In the genomic region with DNA sequence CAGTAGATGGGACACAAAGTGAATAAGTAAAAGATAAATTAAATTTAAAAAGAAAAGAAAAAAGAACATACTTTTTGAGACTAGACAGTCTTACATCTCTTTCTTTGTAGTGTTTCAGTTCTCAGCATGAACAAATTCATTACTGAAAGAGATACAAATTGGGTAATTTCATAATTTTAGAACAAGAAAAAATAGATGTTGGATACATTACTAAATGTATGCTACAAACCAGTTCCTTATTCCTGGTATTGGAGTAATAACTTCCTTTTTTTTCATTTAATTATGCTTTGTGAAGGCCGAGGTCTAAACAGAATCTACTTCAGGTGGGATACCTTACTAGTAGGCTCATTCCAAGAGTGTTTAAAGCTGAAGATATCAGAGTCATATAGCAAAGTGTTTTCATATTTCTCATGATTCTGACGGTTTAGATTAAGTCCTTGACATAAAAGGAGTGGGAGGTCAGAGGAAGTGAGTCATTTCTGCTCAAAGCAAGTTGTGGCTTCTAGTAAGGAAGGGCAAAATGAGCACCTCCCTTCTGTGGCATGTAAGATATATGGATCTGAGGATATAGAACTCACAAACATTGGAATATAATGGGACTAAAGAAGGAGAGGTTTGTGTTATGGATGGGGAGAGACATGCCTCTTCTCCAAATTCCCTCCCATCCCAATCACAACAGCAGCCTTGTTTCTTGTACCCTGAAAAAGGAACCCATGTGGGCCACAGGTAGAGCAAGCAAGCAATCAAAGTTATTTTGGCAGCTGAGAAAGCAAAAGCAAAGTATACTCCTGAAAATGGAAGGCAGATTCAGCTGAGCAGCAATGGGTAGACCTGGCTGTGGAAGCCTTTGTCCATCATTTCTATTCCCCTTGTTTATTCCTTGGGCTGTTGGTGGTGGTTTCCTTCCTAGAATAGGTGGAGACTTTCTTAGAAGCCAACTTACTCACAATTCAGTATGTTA, we compare ENCODE assay signal across 13 mouse cellular contexts. TPM values are rescaled to one million over a fixed set of nuclear protein-coding genes. Genes with fewer than 3 reads are reported as not detected.
DNase-seq lines count a peak whose midpoint lies in the region; ATAC-seq and TF ChIP-seq lines count a peak whose summit lies in the region.
"Had no signal": no experiment of that assay in that cellular context is flagged by ENCODE, and none has a peak within 500 bp of the region (broad histone marks: within the 10 kb centered on the region; RNA-seq: fewer than 3 reads in every experiment).

No protein-coding gene starts in this region.

- WGBS in spleen, adult 2 months, result 3% methylated on average over 2 of the region's 2 CpGs
- 67% methylated on average over 2 of the region's 2 CpGs for WGBS in forebrain, embryonic 14.5 days

- H3K36me3 ChIP-seq in spleen, adult 2 months (ENCODE audit: control insufficient read depth, insufficient read depth, low read length), result no peaks in the 10 kb centered on the region
- no peaks in the 10 kb centered on the region for H3K36me3 ChIP-seq in G1E (replicated peaks)
- no peaks in the 10 kb centered on the region for H3K36me3 ChIP-seq in splenic B cell, adult 2 months (ENCODE audit: control insufficient read depth, insufficient read depth, low read length, poor library complexity, severe bottlenecking)
- no peaks in the 10 kb centered on the region for H3K36me3 ChIP-seq in forebrain, embryonic 14.5 days (ENCODE audit: control insufficient read depth, insufficient read depth, low read length)
- H3K36me3 ChIP-seq: heart, embryonic 10.5 days; hindbrain, embryonic 15.5 days had no signal

- no peak overlapping the region for H3K4me3 ChIP-seq in spleen, adult 2 months (ENCODE audit: extremely low read depth, insufficient read depth, insufficient read length)
- no peak overlapping the region for H3K4me3 ChIP-seq in G1E (ENCODE audit: low read depth, low read length)
- no peak overlapping the region for H3K4me3 ChIP-seq in forebrain, embryonic 14.5 days (ENCODE audit: low read depth, low read length)
- H3K4me3 ChIP-seq: heart, embryonic 10.5 days; hindbrain, embryonic 15.5 days had no signal

- peak overlapping the region; percentile 74; the same call in 1 of the 2 replicates for H3K27ac ChIP-seq in spleen, adult 2 months (ENCODE audit: insufficient read depth, low read length)
- H3K27ac ChIP-seq in forebrain, embryonic 14.5 days (ENCODE audit: low read depth, low read length), result no peak overlapping the region
- H3K27ac ChIP-seq: heart, embryonic 10.5 days; hindbrain, embryonic 15.5 days had no signal

- no peak overlapping the region for H3K4me2 ChIP-seq in forebrain, embryonic 14.5 days (ENCODE audit: low read length)
- H3K4me2 ChIP-seq: hindbrain, embryonic 15.5 days; lung, embryonic 14.5 days had no signal

- peaks cover 10% of the 10 kb centered on the region; the same call in 1 of the 2 replicates for H3K4me1 ChIP-seq in spleen, adult 2 months (ENCODE audit: control insufficient read depth, insufficient read depth, insufficient read length)
- H3K4me1 ChIP-seq in G1E (ENCODE audit: insufficient read depth, low read depth, low read length), result peaks cover 19% of the 10 kb centered on the region
- H3K4me1 ChIP-seq in forebrain, embryonic 14.5 days (ENCODE audit: control insufficient read depth, insufficient read depth, low read length), result no peaks in the 10 kb centered on the region
- H3K4me1 ChIP-seq: heart, embryonic 10.5 days; hindbrain, embryonic 15.5 days had no signal

- TF ChIP-seq CTCF in spleen, adult 2 months (IDR thresholded peaks at IDR 0.05; ENCODE audit: extremely low read depth, insufficient read depth, insufficient read length, insufficient replicate concordance), result no peak
- TF ChIP-seq CTCF in G1E (IDR thresholded peaks at IDR 0.05; ENCODE audit: low read depth, low read length), result no peak

- no peaks in the 10 kb centered on the region for H3K27me3 ChIP-seq in spleen, adult 2 months (ENCODE audit: control insufficient read depth, insufficient read depth, low read length)
- H3K27me3 ChIP-seq in G1E (ENCODE audit: insufficient read depth, low read length), result no peaks in the 10 kb centered on the region
- H3K27me3 ChIP-seq in splenic B cell, adult 2 months (ENCODE audit: control insufficient read depth, insufficient read depth, low read length, poor library complexity, severe bottlenecking), result no peaks in the 10 kb centered on the region
- H3K27me3 ChIP-seq in forebrain, embryonic 14.5 days (replicated peaks; ENCODE audit: control insufficient read depth, insufficient read depth, low read length), result no peaks in the 10 kb centered on the region
- H3K27me3 ChIP-seq: hindbrain, embryonic 15.5 days had no signal

- ATAC-seq in G1E (ENCODE audit: extremely low read depth, insufficient number of reproducible peaks, low FRiP score, poor library complexity, severe bottlenecking), result peak; percentile 45; the same call in 1 of the 2 replicates
- ATAC-seq in forebrain, embryonic 14.5 days, result no peak

- TF ChIP-seq POLR2A in spleen, adult 2 months (IDR thresholded peaks at IDR 0.05; ENCODE audit: low read depth, low read length), result no peak

- DNase-seq in spleen, adult 2 months (ENCODE audit: low read depth in 1 of 2, low spot score in 2 of 2), result peak in 1 of 2 experiments; percentile 59
- DNase-seq in spleen, postnatal 4 days (ENCODE audit: low spot score in 2 of 2), result no peak
- no peak for DNase-seq in G1E (ENCODE audit: low spot score)
- peak; percentile 86 for DNase-seq in induced T-regulatory cell, adult 2 months (ENCODE audit: low read depth)
- peak; percentile 55 for DNase-seq in splenic B cell, adult 2 months (ENCODE audit: low read depth, low spot score)
- DNase-seq in adrenal gland, adult 2 months, result no peak
- no peak for DNase-seq in forebrain, embryonic 14.5 days (ENCODE audit: low spot score)
- DNase-seq: cerebellum, postnatal 25 days; kidney, postnatal 25 days; lung, embryonic 14.5 days had no signal

- H3K9ac ChIP-seq in forebrain, embryonic 14.5 days (ENCODE audit: low read length), result no peak overlapping the region
- H3K9ac ChIP-seq: hindbrain, embryonic 15.5 days; lung, embryonic 14.5 days had no signal

- no peaks in the 10 kb centered on the region for H3K9me3 ChIP-seq in G1E (replicated peaks)
- H3K9me3 ChIP-seq in forebrain, embryonic 14.5 days (replicated peaks; ENCODE audit: control insufficient read depth, low read length), result no peaks in the 10 kb centered on the region
- H3K9me3 ChIP-seq: heart, embryonic 10.5 days; hindbrain, embryonic 15.5 days had no signal

RNA-seq across cellular contexts. Expression of a gene that starts 33.4 kb away (rescaled TPM):
- polyA plus RNA-seq in spleen, adult 2 months (2012; rRNA removed), result 3.7 TPM in 2 replicates
- total RNA-seq in G1E (2014; fragmentation: Nextera tagmentation), result 0.24 TPM in 1 of 2 replicates, not detected in the other
- 0.46 and 0.93 TPM in 2 replicates for total RNA-seq in G1E (2017)
- not detected in 2 replicates for polyA plus RNA-seq in G1E (2012)
- 1 to 10 TPM in 1 of 2 experiments, under 1 TPM in 1; 0.95 to 4.4 TPM for total RNA-seq in adrenal gland, adult 2 months (2021)
- polyA plus RNA-seq in adrenal gland, adult 2 months (2012; rRNA removed), result 0.43 and 0.55 TPM in 2 replicates
- 0.12 and 0.22 TPM in 2 replicates for polyA plus RNA-seq in forebrain, embryonic 14.5 days (2014; fragmentation: Nextera tagmentation; extraction: Ambion mirVana)

RNA-seq across cellular contexts. Expression of a gene that starts 46.6 kb away (rescaled TPM):
- 4.3 and 6.2 TPM in 2 replicates for polyA plus RNA-seq in spleen, adult 2 months (2012; rRNA removed)
- total RNA-seq in G1E (2014; fragmentation: Nextera tagmentation), result 0.34 TPM in 1 of 2 replicates, not detected in the other
- total RNA-seq in G1E (2017), result 0.11 and 0.12 TPM in 2 replicates
- not detected in 2 replicates for polyA plus RNA-seq in G1E (2012)
- total RNA-seq in adrenal gland, adult 2 months (2021), result not detected
- polyA plus RNA-seq in adrenal gland, adult 2 months (2012; rRNA removed), result not detected in 2 replicates
- polyA plus RNA-seq in forebrain, embryonic 14.5 days (2014; fragmentation: Nextera tagmentation; extraction: Ambion mirVana), result not detected in 2 replicates
- total RNA-seq: midbrain, postnatal 0 days had no signal
- polyA plus RNA-seq: hindbrain, embryonic 15.5 days; lung, embryonic 14.5 days; midbrain, postnatal 0 days had no signal

RNA-seq across cellular contexts. Expression of a gene that starts 53.0 kb away (rescaled TPM):
- 1.1 and 2.0 TPM in 2 replicates for polyA plus RNA-seq in spleen, adult 2 months (2012; rRNA removed)
- total RNA-seq in G1E (2014; fragmentation: Nextera tagmentation), result not detected in 2 replicates
- total RNA-seq in G1E (2017), result 0.17 and 0.22 TPM in 2 replicates
- not detected in 2 replicates for polyA plus RNA-seq in G1E (2012)
- total RNA-seq in adrenal gland, adult 2 months (2021), result 1 to 10 TPM; 2.4 to 6.1 TPM
- polyA plus RNA-seq in adrenal gland, adult 2 months (2012; rRNA removed), result 0.36 and 0.39 TPM in 2 replicates
- 0.68 and 0.74 TPM in 2 replicates for polyA plus RNA-seq in forebrain, embryonic 14.5 days (2014; fragmentation: Nextera tagmentation; extraction: Ambion mirVana)

Comparison
In these comparisons a context has a peak if more than half of its experiments do, and no peak if none do; other contexts are left out.
1. DNase-seq: peak in induced T-regulatory cell, adult 2 months (single experiment) and splenic B cell, adult 2 months (single experiment); none in spleen, postnatal 4 days (0 of 2), G1E (single experiment), adrenal gland, adult 2 months (single experiment) and forebrain, embryonic 14.5 days (single experiment).